Mouse (Mus musculus): ENCODE data around the gene Trem2.

The Trem2 gene

GRCm38 (mm10) chr17:48347287-48347686, 1.1 kb downstream of the Trem2 start:
- in situ Hi-C loops (cut with MboI, MseI), result no loop called here

DNA sequence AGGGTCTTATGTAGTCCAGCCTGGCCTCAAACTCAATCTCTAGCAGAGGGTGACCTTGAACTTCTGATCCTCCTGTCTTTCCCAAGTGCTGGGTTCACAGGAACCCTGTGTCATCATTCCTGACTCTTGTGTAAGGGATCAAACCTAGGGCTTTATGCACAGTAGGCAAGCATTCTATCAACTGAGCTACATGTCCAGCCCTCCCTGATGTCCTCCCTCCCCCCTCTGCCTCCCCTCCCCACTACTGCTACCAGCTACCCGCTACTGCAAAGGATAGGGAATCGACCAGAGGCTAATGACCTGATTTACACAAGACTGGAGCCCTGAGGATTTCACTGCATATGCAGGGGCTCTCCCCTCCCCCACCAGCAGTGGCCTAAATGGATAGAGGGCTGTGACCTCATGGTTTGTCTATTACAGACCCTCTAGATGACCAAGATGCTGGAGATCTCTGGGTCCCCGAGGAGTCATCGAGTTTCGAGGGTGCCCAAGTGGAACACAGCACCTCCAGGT, 4.5 kb downstream of the Trem2 start:
- in situ Hi-C loops (cut with MboI, MseI), result loop anchor here in 1 of 2 experiments (10.0 to 25.0 kb wide), 2 partner anchors 844 to 1537 kb away; no protein-coding TSS in a partner anchor

DNA sequence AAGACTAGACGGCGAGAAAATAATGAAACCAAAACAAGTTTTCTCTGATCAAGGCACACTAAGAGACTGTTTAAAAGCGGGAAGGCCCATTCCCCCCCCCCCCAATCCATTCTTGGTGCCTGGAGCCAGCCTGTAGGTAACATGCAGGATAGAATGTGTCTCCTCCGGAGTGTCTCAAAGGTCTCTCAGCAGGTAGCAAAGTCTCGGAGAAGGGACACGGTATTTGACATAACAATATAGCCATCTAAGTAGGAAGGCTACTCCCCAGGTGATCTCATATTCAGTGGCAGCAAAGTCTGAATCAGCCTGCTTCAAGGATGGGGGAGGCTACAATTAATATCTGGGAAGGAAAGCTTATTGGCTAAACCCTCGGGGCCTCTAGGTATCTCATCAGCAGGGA, 6.8 kb downstream of the Trem2 start:
- in situ Hi-C loops (cut with MboI, MseI), result loop anchor here in 1 of 2 experiments (10.0 to 25.0 kb wide), 2 partner anchors 842 to 1534 kb away; no protein-coding TSS in a partner anchor

GRCm38 (mm10) chr17:48355822-48356221, 9.6 kb downstream of the Trem2 start:
- in situ Hi-C loops (cut with MboI, MseI), result loop anchor here in 1 of 2 experiments (10.0 to 25.0 kb wide), 2 partner anchors 839 to 1531 kb away; no protein-coding TSS in a partner anchor

- in situ Hi-C loops (cut with MboI, MseI), result loop anchor here in 1 of 2 experiments (10.0 to 25.0 kb wide), 2 partner anchors 837 to 1529 kb away; no protein-coding TSS in a partner anchor
These were observed 11.7 kb downstream of the Trem2 start for GRCm38 (mm10) chr17:48357892-48358291.

DNA sequence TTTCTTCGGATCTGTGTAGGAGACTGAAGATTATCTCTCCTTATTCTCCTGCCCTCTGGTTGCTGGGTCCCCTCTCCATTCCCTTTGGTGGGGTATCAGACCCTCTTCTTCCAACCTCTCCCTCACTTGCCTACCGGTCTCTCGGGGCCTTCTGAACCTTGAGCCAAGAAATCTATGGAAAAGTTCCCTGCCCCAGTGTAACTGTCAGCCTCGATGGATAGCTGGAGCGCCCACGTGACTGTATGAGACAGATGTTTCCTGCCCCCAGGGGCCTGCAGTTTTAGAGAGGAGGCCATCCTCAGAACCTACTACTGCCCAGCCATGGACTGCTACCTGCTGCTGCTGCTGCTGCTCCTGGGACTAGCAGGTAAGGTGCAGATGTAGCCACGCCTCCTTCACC, 13.4 kb downstream of the Trem2 start, which contains the start of gene Treml1:
Gene Treml1, plus strand, starts transcription at position 301 of the 400 bp plus-strand sequence.
- in situ Hi-C loops (cut with MboI, MseI), result loop anchor here (10.0 to 25.0 kb wide), 3 partner anchors 225 to 1528 kb away; no protein-coding TSS in a partner anchor

DNA sequence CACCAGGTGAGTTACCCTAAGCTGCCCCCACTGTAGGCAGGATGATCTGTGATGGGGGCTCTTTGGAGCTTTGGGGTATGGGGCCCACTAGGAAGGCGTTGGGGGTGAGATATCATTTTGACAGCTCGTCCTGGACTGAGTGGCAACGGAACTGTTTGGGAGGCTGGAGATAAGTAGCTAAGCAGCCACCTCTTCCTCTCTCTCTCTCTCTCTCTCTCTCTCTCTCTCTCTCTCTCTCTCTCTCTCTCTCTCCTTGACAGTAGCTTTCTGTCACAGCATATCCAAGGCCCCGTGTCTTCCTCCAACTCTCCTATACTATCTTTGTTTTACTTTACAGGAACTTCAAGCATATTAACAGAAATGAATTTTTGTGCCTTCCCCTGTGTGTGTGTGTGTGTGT, 14.3 kb downstream of the Trem2 start:
- in situ Hi-C loops (cut with MboI, MseI), result loop anchor here (10.0 to 25.0 kb wide), 2 partner anchors 226 to 1527 kb away; no protein-coding TSS in a partner anchor

DNA sequence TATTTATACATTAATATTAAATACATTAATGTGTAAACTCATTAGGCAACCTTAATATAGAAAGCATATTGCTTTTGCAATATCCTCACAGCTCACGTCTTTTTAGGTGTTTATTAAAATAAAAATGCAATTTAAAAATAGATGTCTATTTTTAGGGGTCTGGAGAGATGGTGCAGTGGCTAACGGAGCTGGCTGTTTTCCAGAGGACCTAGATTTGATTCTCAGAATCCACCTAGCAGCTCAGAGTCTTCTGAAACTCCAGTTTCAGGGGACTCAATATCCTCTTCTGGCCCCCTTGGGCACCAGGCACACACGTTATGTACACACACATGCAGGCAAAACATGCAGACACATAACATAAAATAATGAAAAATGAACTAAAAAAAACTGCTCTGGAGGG, 16.1 kb downstream of the Trem2 start:
- in situ Hi-C loops (cut with MboI, MseI), result loop anchor here (10.0 to 25.0 kb wide), 2 partner anchors 228 to 1525 kb away; no protein-coding TSS in a partner anchor

DNA sequence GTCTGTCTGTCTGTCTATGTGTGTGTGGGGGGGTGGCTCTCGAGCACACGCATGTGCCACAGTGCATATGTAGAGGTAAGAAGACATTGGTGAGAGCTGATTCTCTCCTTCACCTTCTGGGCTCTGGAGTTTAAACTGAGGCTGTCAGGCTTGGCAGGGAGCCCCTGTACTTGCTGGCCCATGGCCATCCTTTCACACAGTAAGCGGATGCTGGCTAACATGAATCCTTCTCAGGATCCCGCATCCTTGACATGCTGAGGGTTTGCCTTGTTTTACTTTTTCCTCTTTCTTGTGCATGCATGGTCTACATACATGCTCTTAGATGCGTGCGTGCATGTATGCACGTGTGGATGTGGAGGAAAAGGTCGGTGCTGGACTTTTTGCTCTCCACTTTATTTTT, 16.8 kb downstream of the Trem2 start:
- in situ Hi-C loops (cut with MboI, MseI), result loop anchor here (10.0 to 25.0 kb wide), 2 partner anchors 228 to 1524 kb away; no protein-coding TSS in a partner anchor

DNA sequence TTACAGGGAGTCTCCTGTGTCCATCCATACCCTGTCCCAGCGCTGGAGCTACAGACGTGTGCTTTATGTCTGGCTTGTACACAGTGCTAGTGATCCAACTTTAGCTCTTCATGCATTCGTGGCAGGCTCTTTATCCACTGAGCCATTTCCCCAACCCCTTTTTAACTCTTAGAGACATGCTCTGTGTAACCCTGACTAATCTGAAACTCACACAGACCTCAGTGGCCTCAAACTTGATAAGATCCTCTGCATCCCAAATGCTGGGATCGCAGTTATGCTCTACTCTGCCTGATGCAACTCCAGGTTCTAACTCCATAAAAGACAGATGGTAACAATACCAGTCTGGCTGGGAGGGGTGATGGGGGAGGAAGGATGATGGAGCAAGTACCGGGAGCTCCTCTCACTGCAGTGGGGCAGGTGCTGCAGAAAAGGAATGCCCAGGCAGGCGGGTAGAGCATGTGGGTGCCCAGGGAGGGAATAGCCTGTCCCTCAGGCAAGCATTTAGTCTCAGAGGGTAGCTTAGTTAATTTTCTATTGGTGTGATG, 17.3 kb downstream of the Trem2 start:
- in situ Hi-C loops (cut with MboI, MseI), result loop anchor here (10.0 to 25.0 kb wide), 2 partner anchors 229 to 1524 kb away; no protein-coding TSS in a partner anchor

DNA sequence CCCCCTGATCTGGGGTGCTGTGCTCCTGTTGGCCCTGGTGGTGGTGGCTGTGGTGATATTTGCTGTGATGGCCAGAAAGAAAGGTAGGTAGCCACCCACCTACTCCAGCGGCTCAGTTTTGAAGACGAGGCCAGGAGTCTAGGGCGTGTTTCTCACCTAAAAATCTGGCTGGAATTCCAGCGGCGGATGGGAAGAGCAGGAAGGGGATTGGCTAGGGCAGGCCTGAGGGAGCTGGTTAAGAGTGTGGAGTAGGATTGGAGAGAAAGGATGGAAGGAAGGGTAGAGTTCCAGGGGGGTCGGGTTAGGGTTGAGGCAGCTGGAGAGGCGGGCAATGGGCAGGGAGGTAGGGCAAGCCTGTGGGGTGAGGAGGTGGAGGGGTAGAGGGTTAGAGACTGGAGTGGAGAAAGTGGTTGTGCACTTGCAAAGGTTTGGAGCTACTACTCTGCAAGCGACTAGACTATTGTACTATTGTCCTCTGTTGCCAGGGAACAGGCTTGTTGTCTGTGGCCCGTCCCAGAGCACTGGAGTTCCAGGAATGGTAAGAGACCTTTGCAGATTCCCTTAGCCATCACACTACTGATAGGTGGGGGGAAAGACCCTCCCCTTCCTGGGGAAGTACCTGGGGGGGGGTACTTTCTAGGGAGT, 19.4 kb downstream of the Trem2 start:
- in situ Hi-C loops (cut with MboI, MseI), result loop anchor here (10.0 to 25.0 kb wide), 2 partner anchors 231 to 1522 kb away; no protein-coding TSS in a partner anchor

DNA sequence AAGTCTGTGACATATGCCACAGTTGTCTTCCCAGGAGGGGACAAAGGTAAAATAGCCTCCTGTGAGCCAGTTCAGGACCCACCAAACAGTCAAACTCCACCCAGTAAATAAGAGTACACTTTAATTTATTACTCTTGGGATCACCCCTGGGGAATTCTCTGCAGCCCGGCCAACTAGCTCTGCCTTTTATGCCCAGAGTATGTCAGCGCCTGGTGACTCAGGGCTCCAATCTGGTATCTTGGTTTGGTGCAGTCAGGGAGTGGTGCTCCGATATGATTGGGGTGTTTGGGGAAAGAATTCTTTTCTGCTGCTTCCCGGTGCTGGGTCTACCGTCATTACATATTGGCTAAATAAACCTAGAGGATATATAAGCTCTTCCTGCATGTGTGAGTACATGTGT, 20.6 kb downstream of the Trem2 start:
- in situ Hi-C loops (cut with MboI, MseI), result loop anchor here (10.0 to 25.0 kb wide), 2 partner anchors 232 to 1520 kb away; no protein-coding TSS in a partner anchor

DNA sequence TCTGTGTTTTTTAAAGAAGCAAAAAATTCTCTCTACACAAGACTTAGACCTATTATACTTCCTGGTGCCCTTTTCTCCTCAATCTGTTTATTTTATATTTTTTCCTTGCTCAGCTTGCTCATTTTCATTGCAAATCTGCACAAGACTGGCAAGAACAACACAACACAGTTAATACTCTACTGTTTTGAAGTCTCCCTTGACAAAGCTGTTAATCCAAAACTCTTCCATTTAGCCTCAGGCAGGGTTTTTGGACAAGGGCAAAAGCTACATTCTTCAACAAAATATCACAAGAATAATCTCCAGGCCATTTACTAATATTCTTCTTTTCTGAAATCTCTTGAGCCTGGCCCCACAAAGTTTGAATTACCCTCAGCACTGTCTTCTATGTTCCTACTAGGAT, 25.4 kb downstream of the Trem2 start:
- in situ Hi-C loops (cut with MboI, MseI), result loop anchor here in 1 of 2 experiments (25.0 kb wide), 1 partner anchor 1516 kb away; no protein-coding TSS in a partner anchor

DNA sequence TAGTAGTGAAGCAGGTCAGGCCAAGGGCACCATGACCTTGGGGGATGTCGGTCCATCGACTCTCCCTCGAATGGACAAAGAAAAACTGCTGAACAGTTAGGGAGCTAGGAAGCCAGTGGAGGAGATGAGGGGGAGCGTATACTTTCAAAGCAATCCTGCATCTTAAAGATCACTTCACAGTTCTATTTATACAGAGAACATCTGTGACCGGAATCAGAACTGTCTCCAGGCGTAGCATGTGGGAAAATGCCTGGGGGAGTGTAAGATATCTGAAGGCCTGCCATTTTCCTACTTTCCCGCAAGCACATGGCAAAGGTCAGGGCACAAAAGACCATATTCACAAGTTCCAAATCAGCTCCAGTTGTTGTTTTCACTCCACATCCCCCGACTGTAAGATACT, 26.8 kb downstream of the Trem2 start:
- in situ Hi-C loops (cut with MboI, MseI), result loop anchor here in 1 of 2 experiments (25.0 kb wide), 1 partner anchor 1514 kb away; no protein-coding TSS in a partner anchor

GRCm38 (mm10) chr17:48376102-48376501, 29.9 kb downstream of the Trem2 start:
- in situ Hi-C loops (cut with MboI, MseI), result no loop called here

- in situ Hi-C loops (cut with MboI, MseI), result no loop called here
These were observed 32.8 kb downstream of the Trem2 start for GRCm38 (mm10) chr17:48379050-48379449.

GRCm38 (mm10) chr17:48385786-48386461, 39.7 kb downstream of the Trem2 start:
- in situ Hi-C loops (cut with MboI, MseI), result no loop called here

DNA sequence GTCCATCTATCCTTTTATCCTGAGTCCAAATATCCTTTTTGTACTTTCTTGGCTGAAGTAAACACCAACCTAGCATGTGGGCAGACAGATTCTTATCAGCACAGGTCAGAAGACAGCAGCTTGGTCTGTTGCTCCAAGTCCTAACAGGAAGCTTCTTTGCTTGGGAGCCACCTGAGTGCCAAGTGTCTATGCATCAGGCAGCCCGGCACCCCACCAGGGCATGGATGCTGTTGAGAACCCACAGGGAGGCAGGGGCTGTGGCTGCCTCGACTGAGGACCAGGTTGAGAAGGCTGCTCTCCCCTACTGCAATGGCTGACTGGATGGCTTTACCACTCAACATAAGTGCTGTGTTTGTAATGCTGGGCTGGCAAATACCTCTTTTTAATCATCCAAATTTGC, 42.5 kb downstream of the Trem2 start:
- in situ Hi-C loops (cut with MboI, MseI), result no loop called here

GRCm38 (mm10) chr17:48389442-48389841, 43.2 kb downstream of the Trem2 start:
- in situ Hi-C loops (cut with MboI, MseI), result no loop called here

- in situ Hi-C loops (cut with MboI, MseI), result no loop called here
These were observed 45.2 kb downstream of the Trem2 start for GRCm38 (mm10) chr17:48391446-48391845.

DNA sequence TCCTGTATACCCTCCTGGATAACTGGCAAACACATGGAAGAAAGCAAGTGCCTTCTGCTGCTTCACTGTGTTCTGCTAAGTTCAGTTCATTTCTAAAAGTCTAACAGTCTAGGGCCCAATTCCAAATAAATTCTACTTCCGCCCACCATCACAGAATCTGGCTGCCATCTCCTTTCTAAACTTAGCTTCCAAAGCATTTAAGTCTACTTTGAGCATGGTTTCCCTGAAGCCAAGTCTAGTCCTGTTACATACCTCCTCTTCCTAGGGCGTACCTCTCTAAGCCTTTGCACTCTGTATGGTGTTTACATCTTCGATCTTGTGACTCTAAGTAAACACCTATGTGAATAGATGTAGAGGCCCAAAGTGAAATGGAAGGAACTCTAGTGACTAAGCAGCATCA, 46.4 kb downstream of the Trem2 start:
- in situ Hi-C loops (cut with MboI, MseI), result no loop called here
